Mouse (Mus musculus): Measurements from ENCODE around the gene Cep19.

Cep19 gene

DNA sequence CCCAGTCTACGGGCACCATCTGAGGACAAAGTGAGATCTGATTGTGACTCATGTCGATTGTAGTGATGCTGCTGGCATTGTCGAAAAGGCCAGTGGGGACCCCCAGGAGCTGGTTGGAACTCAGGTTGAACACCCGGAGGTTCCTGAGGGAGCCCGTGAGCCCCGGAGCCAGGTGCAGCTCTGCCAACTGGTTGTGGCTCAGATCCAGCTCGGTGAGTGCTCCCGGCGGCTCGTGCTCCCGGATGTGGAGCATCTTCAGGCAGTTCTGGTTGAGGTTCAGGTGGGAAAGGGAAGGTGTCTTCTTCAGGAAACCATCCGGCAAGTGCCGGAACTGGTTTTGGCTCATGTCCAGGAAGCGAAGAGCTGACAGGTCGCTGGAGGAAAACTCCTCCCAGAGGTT, 44.2 kb downstream of the Cep19 start:
- intact Hi-C loops (cut with DNase I): no loop called here

DNA sequence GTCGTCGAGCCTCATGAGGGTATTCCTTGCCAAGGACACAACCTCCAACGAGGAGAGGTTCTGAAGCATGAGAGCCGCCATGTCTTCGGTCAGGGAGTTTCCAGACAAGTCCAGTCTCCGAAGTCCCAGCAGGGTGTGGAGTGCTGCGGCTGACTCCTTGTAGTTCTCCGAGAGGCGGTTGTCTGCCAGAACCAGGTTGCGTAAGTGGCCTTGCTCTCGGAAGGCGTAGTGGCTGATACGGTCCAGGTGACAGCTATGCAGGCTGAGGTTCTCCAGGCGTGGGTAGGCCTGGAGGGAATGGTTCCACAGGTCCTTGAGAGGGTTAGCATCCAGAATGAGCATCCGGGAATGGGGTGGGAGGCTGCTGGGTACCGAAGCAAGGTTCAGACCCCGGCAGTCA, 45.0 kb downstream of the Cep19 start:
- intact Hi-C loops (cut with DNase I): no loop called here

- intact Hi-C loops (cut with DNase I): no loop called here
Measured at GRCm38 (mm10) chr16:32147589-32148207, 48.1 kb downstream of the Cep19 start.

DNA sequence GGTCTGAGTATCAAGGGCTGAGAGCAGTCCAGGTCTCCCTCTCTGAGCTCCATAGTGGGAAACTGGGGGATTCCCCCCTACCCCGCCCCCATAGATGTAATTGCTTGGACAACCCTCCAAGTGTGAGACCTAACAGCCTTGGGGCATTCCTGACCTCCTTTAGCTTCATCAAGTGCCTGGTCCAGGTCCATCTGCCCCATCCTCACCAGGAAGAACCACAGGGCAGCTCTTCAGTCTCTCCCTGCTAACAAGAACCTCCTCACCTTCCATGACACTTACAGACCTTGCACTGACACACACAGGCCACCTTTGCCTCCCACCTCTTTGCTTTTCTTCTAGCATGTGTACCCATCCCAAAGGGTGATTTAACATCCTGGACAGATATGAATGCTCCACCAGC, 54.4 kb downstream of the Cep19 start:
- intact Hi-C loops (cut with DNase I): no loop called here

- intact Hi-C loops (cut with DNase I): no loop called here
Measured at GRCm38 (mm10) chr16:32154437-32154836, 54.8 kb downstream of the Cep19 start.

DNA sequence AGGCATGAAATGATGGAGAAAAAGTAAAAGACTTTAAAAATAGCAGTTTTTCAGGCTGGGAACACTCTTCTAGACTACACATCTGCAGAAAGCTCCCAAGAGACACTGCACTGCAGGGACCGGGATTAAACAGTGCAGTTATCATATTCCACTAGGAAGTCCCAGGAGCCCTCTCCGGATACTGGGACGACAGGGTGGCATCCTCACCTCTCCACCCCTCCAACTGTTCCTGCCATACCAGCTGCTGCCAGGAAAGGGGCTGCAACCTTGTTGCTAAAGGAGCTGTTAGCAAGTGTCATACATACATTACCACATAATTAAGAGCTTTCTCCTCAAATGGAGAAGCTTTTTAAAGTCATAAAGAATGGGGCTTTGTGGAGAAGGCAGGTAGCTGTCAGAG, 57.1 kb downstream of the Cep19 start:
- intact Hi-C loops (cut with DNase I): no loop called here

DNA sequence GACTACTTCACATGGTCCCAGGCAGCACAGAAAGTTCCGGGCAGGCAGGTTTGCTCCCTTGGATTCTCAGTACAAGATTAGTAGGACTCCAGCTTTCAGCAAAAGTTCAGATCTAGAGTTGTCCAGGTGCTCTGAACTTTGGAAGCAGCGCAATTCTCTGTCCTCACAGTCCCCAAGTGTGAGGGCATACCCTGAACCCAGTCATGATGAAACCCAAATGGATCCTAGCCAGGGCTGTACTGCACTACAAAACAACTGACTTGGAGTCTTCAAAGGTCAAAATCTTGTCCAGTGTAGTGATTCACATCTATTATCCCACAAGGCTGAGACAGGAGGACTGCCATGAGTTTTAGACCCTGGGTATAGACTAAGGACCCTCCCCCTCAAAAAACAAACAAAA, 57.8 kb downstream of the Cep19 start:
- intact Hi-C loops (cut with DNase I): no loop called here
